8 mouse cellular contexts compared by ENCODE assay signal in the genomic region with DNA sequence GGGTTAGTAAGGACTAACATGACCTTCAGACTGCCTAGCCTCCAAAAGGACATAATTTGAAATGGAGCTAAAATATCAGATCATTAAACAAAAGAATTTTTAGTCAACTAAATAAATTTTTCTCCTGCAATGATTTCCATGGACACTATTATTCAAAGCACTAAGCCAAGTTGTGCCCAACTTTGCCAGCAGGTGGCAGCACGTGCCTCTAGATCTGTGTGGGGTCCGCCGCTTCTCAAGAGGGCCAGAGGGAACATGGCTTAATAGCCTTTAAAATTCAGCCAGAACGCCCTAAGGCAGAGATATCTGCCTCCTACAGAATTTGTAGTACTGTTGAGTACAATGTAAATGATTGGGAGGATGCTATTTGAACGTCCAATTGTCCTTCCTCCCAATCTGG.
DNase-seq lines count a peak whose midpoint lies in the region; ATAC-seq lines count a peak whose summit lies in the region.

No protein-coding gene starts in this region.

- H3K4me1 ChIP-seq in intestine, embryonic 14.5 days (replicated peaks; ENCODE audit: control insufficient read depth, insufficient read depth, low read length): 0 out of 2 replicates have a peak, but pooled peaks cover 5% of the 10 kb centered on the region
- no peaks in the 10 kb centered on the region for H3K4me1 ChIP-seq in intestine, embryonic 16.5 days (ENCODE audit: control insufficient read depth, insufficient read depth, low read length)
- H3K4me1 ChIP-seq in intestine, embryonic 15.5 days (replicated peaks): 0 out of 2 replicates have a peak, but pooled peaks cover 2% of the 10 kb centered on the region
- peaks cover 23% of the 10 kb centered on the region for H3K4me1 ChIP-seq in limb, embryonic 10.5 days
- H3K4me1 ChIP-seq in midbrain, embryonic 16.5 days (ENCODE audit: control insufficient read depth, insufficient read depth, low read length): peaks cover 10% of the 10 kb centered on the region; the same call in 1 of the 2 replicates

- H3K36me3 ChIP-seq in intestine, embryonic 14.5 days (ENCODE audit: control insufficient read depth, insufficient read depth, low read length): no peaks in the 10 kb centered on the region
- no peaks in the 10 kb centered on the region for H3K36me3 ChIP-seq in intestine, embryonic 16.5 days (ENCODE audit: control insufficient read depth, insufficient read depth, low read length)
- no peaks in the 10 kb centered on the region for H3K36me3 ChIP-seq in intestine, embryonic 15.5 days
- no peaks in the 10 kb centered on the region for H3K36me3 ChIP-seq in limb, embryonic 10.5 days
- H3K36me3 ChIP-seq in midbrain, embryonic 16.5 days (ENCODE audit: control insufficient read depth, insufficient read depth, low read length): no peaks in the 10 kb centered on the region

- no peak overlapping the region for H3K4me2 ChIP-seq in intestine, embryonic 14.5 days (ENCODE audit: low read length)
- no peak overlapping the region for H3K4me2 ChIP-seq in intestine, embryonic 16.5 days (ENCODE audit: low read depth, low read length)
- no peak overlapping the region for H3K4me2 ChIP-seq in intestine, embryonic 15.5 days (replicated peaks)
- H3K4me2 ChIP-seq in midbrain, embryonic 16.5 days (ENCODE audit: low read length): no peak overlapping the region

- no peak overlapping the region for H3K27ac ChIP-seq in intestine, embryonic 14.5 days (ENCODE audit: low read depth)
- no peak overlapping the region for H3K27ac ChIP-seq in intestine, embryonic 16.5 days (ENCODE audit: low read length)
- H3K27ac ChIP-seq in intestine, embryonic 15.5 days: no peak overlapping the region
- no peak overlapping the region for H3K27ac ChIP-seq in limb, embryonic 10.5 days
- H3K27ac ChIP-seq in midbrain, embryonic 16.5 days (ENCODE audit: low read length): no peak overlapping the region

- H3K27me3 ChIP-seq in intestine, embryonic 14.5 days (replicated peaks; ENCODE audit: control insufficient read depth, insufficient read depth, low read length): 0 out of 2 replicates have a peak, but pooled peaks cover 3% of the 10 kb centered on the region
- H3K27me3 ChIP-seq in intestine, embryonic 16.5 days (replicated peaks; ENCODE audit: control insufficient read depth, insufficient read depth, low read length): peaks cover 4% of the 10 kb centered on the region; the same call in 1 of the 2 replicates
- peaks cover 8% of the 10 kb centered on the region; the same call in 1 of the 2 replicates for H3K27me3 ChIP-seq in intestine, embryonic 15.5 days (replicated peaks)
- peaks cover 35% of the 10 kb centered on the region for H3K27me3 ChIP-seq in limb, embryonic 10.5 days (ENCODE audit: low read depth, poor library complexity, severe bottlenecking)
- no peaks in the 10 kb centered on the region for H3K27me3 ChIP-seq in midbrain, embryonic 16.5 days (ENCODE audit: control insufficient read depth, insufficient read depth, low read depth, low read length)

- no peak overlapping the region for H3K9ac ChIP-seq in intestine, embryonic 14.5 days (ENCODE audit: low read length)
- H3K9ac ChIP-seq in intestine, embryonic 16.5 days (ENCODE audit: low read depth, low read length): no peak overlapping the region
- H3K9ac ChIP-seq in intestine, embryonic 15.5 days: no peak overlapping the region
- no peak overlapping the region for H3K9ac ChIP-seq in midbrain, embryonic 16.5 days (ENCODE audit: low read depth, low read length)

- no peak overlapping the region for H3K4me3 ChIP-seq in intestine, embryonic 14.5 days (ENCODE audit: low read depth, low read length)
- H3K4me3 ChIP-seq in intestine, embryonic 16.5 days (ENCODE audit: low read length): no peak overlapping the region
- no peak overlapping the region for H3K4me3 ChIP-seq in intestine, embryonic 15.5 days (replicated peaks)
- no peak overlapping the region for H3K4me3 ChIP-seq in limb, embryonic 10.5 days
- H3K4me3 ChIP-seq in midbrain, embryonic 16.5 days (ENCODE audit: low read depth, low read length): no peak overlapping the region

- WGBS in intestine, embryonic 14.5 days: 8% methylated on average over 5 of the region's 5 CpGs
- WGBS in intestine, embryonic 16.5 days: 11% methylated on average over 5 of the region's 5 CpGs
- WGBS in intestine, embryonic 15.5 days: 7% methylated on average over 5 of the region's 5 CpGs
- WGBS in limb, embryonic 10.5 days: 12% methylated on average over 5 of the region's 5 CpGs
- 3% methylated on average over 5 of the region's 5 CpGs for WGBS in midbrain, embryonic 16.5 days

- no peaks in the 10 kb centered on the region for H3K9me3 ChIP-seq in intestine, embryonic 14.5 days (ENCODE audit: control insufficient read depth, low read length)
- H3K9me3 ChIP-seq in intestine, embryonic 16.5 days (ENCODE audit: control insufficient read depth, low read length): no peaks in the 10 kb centered on the region
- H3K9me3 ChIP-seq in intestine, embryonic 15.5 days: no peaks in the 10 kb centered on the region
- H3K9me3 ChIP-seq in limb, embryonic 10.5 days (replicated peaks): no peaks in the 10 kb centered on the region
- H3K9me3 ChIP-seq in midbrain, embryonic 16.5 days (replicated peaks; ENCODE audit: control insufficient read depth, low read length, poor library complexity, severe bottlenecking): no peaks in the 10 kb centered on the region

- peak; percentile 92 for DNase-seq in intestine, embryonic 14.5 days (ENCODE audit: low spot score)
- DNase-seq in cerebellum, adult 18-20 months: peak; percentile 76 to 88
- DNase-seq in frontal cortex, postnatal 14 days (ENCODE audit: low spot score in 2 of 2): peak; percentile 62 to 83
- DNase-seq in limb, embryonic 10.5 days (ENCODE audit: low spot score): peak; percentile 87
- DNase-seq in spleen, postnatal 14 days (ENCODE audit: low spot score in 2 of 2): peak; percentile 43 to 70

- ATAC-seq in intestine, embryonic 14.5 days (replicated peaks; ENCODE audit: low FRiP score, low TSS enrichment, low read depth): 0 out of 2 replicates have a peak, but pooled peaks have one; percentile 45
- no peak for ATAC-seq in intestine, embryonic 16.5 days
- ATAC-seq in intestine, embryonic 15.5 days: peak; percentile 50; the same call in 1 of the 2 replicates
- ATAC-seq in midbrain, embryonic 16.5 days: peak; percentile 55; the same call in 1 of the 2 replicates
